Mouse (Mus musculus): ENCODE measurements around the gene Cdc123. TPM values are rescaled to one million over a fixed set of nuclear protein-coding genes. Genes with fewer than 3 reads are reported as not detected.

Cdc123 gene
- polyA plus RNA-seq (2015; fragmentation: Nextera tagmentation; extraction: Ambion mirVana), result 208 and 220 TPM in 2 replicates

DNA sequence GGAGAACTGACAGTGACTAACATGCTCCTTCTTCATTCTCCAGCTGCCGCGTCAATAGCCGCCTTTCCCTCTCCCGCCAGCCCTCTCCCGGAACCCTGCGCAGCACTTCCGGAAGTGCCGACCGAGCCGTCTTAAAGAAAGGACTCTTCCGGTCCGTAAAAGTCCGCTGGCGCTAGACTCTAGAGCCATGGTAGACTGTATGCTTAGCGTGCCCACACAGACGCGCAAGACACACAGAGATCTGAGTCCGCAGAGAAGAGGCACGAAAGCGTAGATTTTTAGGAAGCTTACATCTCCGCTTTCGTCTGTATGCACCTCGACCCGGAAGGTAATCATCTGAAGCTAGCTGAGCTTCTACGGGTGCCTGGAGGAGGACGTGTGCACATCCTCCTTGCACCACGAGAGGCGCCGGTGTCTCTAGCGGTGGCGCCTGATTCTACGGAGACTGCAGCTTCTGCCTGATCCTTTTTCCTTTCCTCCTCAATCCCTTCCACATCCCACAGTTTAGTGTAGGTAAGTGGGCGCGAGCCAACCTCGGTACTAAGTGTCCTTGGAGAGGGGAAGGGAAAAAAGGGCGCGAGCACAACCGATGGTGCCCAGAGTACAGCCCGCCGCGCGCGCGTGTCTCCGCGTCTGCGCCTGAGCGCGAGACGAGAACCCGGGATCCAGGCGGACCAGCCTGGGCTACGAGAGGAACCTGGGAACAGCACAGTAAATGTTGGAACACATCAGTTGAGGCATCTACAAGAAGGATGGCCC lies at the start of gene Cdc123, which contains the start of gene Nudt5:
TSS of gene Cdc123 (minus strand) at position 292 of the 759 bp plus-strand sequence.
TSS of gene Nudt5 (plus strand) at position 147 of the 759 bp plus-strand sequence.
- H3K4me1 ChIP-seq (replicated peaks; ENCODE audit: insufficient read depth, low read length), result no peaks in the 10 kb centered on the region
- H3K4me3 ChIP-seq (replicated peaks; ENCODE audit: low read depth, low read length), result peak within 1 kb of the TSS; percentile 70
- H3K27me3 ChIP-seq (ENCODE audit: insufficient read depth, low read length), result no peaks in the 10 kb centered on the region
- peaks cover 11% of the 10 kb centered on the region; the same call in 1 of the 2 replicates for H3K36me3 ChIP-seq (ENCODE audit: insufficient read depth, low read length)
- H3K9me3 ChIP-seq (replicated peaks; ENCODE audit: low read length), result no peaks in the 10 kb centered on the region
- WGBS, result under 1% methylated on average over 53 of the region's 53 CpGs
- H3K4me2 ChIP-seq (ENCODE audit: low read length), result peak within 1 kb of the TSS; percentile 57
- peak within 1 kb of the TSS; percentile 93 for H3K27ac ChIP-seq
- TF ChIP-seq CTCF (IDR thresholded peaks at IDR 0.05; ENCODE audit: low read depth), result peak; percentile 76
- peak; percentile 96 for ATAC-seq (replicated peaks; ENCODE audit: low FRiP score, low read depth)
- peak; percentile 98 for DNase-seq (ENCODE audit: low spot score)
- H3K9ac ChIP-seq (ENCODE audit: low read depth, low read length), result peak within 1 kb of the TSS; percentile 70

- Histone ChIP-seq H3K4me3 (replicated peaks; ENCODE audit: low read depth, low read length) (peak overlapping the region; percentile 67), H3K9me3 (replicated peaks; ENCODE audit: low read length) (no peaks in the 10 kb centered on the region), H3K4me1 (replicated peaks; ENCODE audit: insufficient read depth, low read length) (peaks cover 5% of the 10 kb centered on the region; the same call in 1 of the 2 replicates), H3K9ac (ENCODE audit: low read depth, low read length) (peak overlapping the region; percentile 88), H3K27ac (peak overlapping the region; percentile 6; the same call in 1 of the 2 replicates), H3K27me3 (ENCODE audit: insufficient read depth, low read length) (no peaks in the 10 kb centered on the region), H3K36me3 (ENCODE audit: insufficient read depth, low read length) (0 out of 2 replicates have a peak, but pooled peaks cover 5% of the 10 kb centered on the region), H3K4me2 (ENCODE audit: low read length) (peak overlapping the region; percentile 76)
- WGBS, result 14% methylated on average over 11 of the region's 11 CpGs
- no peak for TF ChIP-seq CTCF (IDR thresholded peaks at IDR 0.05; ENCODE audit: low read depth)
- no peak for ATAC-seq (replicated peaks; ENCODE audit: low FRiP score, low read depth)
- DNase-seq (ENCODE audit: low spot score), result peak; percentile 34
Observed at GRCm38 (mm10) chr2:5894296-5894695, 49.3 kb upstream of the Cdc123 start.

DNA sequence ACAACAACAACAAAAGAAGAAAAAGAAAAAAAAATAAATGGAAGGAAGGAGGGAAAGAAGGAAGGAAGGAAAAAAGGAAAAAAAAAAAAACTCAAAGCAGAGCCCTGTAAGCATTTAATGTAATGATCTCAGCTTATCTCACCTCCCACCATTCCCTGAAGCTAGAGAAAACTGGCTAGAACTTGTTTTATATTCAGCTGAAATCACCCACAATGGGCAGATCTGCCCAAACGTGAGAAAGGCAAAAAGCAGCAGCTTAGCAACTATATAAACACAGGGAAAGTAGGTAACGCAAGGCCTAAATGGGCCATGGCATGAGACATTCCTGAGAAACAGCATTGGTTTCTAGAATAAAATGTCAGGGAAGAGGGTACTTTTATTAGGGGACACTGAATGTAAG lies 44.4 kb upstream of the Cdc123 start:
- no peak for TF ChIP-seq CTCF (IDR thresholded peaks at IDR 0.05; ENCODE audit: low read depth)
- no peak for ATAC-seq (replicated peaks; ENCODE audit: low FRiP score, low read depth)
- H3K9me3 ChIP-seq (replicated peaks; ENCODE audit: low read length), result no peaks in the 10 kb centered on the region
- H3K9ac ChIP-seq (ENCODE audit: low read depth, low read length), result no peak overlapping the region
- peaks cover 27% of the 10 kb centered on the region for H3K36me3 ChIP-seq (ENCODE audit: insufficient read depth, low read length)
- no peak overlapping the region for H3K4me2 ChIP-seq (ENCODE audit: low read length)
- H3K4me1 ChIP-seq (replicated peaks; ENCODE audit: insufficient read depth, low read length), result peaks cover 4% of the 10 kb centered on the region; the same call in 1 of the 2 replicates
- H3K4me3 ChIP-seq (replicated peaks; ENCODE audit: low read depth, low read length), result no peak overlapping the region
- H3K27ac ChIP-seq, result no peak overlapping the region
- DNase-seq (ENCODE audit: low spot score), result no peak
- 66% methylated on average over 2 of the region's 2 CpGs for WGBS
- H3K27me3 ChIP-seq (ENCODE audit: insufficient read depth, low read length), result no peaks in the 10 kb centered on the region

DNA sequence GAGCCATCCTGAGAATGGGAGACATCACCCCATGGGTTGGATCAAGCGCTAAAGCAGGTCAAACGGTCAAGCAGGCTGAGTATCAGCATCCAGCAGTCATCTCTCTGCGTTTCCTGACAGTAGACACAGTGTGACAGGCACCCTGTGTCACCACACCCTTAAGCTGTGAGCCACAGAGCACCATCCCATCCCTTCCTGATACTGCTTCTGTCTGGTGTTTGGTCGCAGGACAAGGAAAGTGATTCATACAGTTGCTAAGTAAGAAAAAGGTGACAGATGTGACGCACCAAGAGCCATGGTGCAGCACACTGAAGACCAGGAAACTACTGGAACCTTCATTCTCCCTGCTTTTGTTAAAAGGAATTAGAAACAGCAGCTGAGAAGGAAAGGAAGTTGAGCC lies 43.9 kb upstream of the Cdc123 start:
- TF ChIP-seq CTCF (IDR thresholded peaks at IDR 0.05; ENCODE audit: low read depth), result no peak
- no peak for ATAC-seq (replicated peaks; ENCODE audit: low FRiP score, low read depth)
- 82% methylated on average over 5 of the region's 5 CpGs for WGBS
- H3K36me3 ChIP-seq (ENCODE audit: insufficient read depth, low read length), result peaks cover 29% of the 10 kb centered on the region
- no peak overlapping the region for H3K4me3 ChIP-seq (replicated peaks; ENCODE audit: low read depth, low read length)
- H3K27ac ChIP-seq, result no peak overlapping the region
- H3K9me3 ChIP-seq (replicated peaks; ENCODE audit: low read length), result no peaks in the 10 kb centered on the region
- DNase-seq (ENCODE audit: low spot score), result no peak
- no peak overlapping the region for H3K9ac ChIP-seq (ENCODE audit: low read depth, low read length)
- H3K4me1 ChIP-seq (replicated peaks; ENCODE audit: insufficient read depth, low read length), result no peaks in the 10 kb centered on the region
- H3K4me2 ChIP-seq (ENCODE audit: low read length), result no peak overlapping the region
- no peaks in the 10 kb centered on the region for H3K27me3 ChIP-seq (ENCODE audit: insufficient read depth, low read length)

- no peak overlapping the region for H3K4me2 ChIP-seq (ENCODE audit: low read length)
- peaks cover 48% of the 10 kb centered on the region for H3K36me3 ChIP-seq (ENCODE audit: insufficient read depth, low read length)
- H3K9me3 ChIP-seq (replicated peaks; ENCODE audit: low read length), result no peaks in the 10 kb centered on the region
- DNase-seq (ENCODE audit: low spot score), result no peak
- 73% methylated on average over 3 of the region's 3 CpGs for WGBS
- no peak for ATAC-seq (replicated peaks; ENCODE audit: low FRiP score, low read depth)
- no peaks in the 10 kb centered on the region for H3K27me3 ChIP-seq (ENCODE audit: insufficient read depth, low read length)
- H3K9ac ChIP-seq (ENCODE audit: low read depth, low read length), result no peak overlapping the region
- no peaks in the 10 kb centered on the region for H3K4me1 ChIP-seq (replicated peaks; ENCODE audit: insufficient read depth, low read length)
- TF ChIP-seq CTCF (IDR thresholded peaks at IDR 0.05; ENCODE audit: low read depth), result no peak
- H3K4me3 ChIP-seq (replicated peaks; ENCODE audit: low read depth, low read length), result no peak overlapping the region
- H3K27ac ChIP-seq, result no peak overlapping the region
Observed at GRCm38 (mm10) chr2:5877446-5877845, 32.5 kb upstream of the Cdc123 start.

DNA sequence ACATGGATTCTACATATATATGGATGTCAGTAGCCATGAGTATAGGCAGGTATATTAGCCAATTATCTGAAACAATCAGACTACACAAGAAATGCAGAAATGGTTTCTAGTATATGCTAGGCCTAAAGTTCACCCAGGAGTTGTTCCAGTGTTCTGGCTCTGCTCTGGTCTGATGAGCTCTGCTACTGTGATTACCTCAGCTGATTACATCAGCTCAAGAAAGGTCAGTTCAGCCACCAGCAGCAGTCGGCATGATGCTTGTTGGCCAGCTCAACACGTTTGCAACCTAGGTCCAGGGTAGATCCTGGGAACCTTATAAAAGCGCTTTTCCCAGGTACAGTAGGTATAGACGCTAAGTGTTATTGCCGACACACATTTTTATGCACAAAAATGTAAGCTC lies 24.8 kb upstream of the Cdc123 start:
- Histone ChIP-seq H3K4me1 (replicated peaks; ENCODE audit: insufficient read depth, low read length) (no peaks in the 10 kb centered on the region), H3K4me3 (replicated peaks; ENCODE audit: low read depth, low read length) (no peak overlapping the region), H3K9me3 (replicated peaks; ENCODE audit: low read length) (no peaks in the 10 kb centered on the region), H3K27me3 (ENCODE audit: insufficient read depth, low read length) (no peaks in the 10 kb centered on the region), H3K9ac (ENCODE audit: low read depth, low read length) (no peak overlapping the region), H3K27ac (no peak overlapping the region), H3K4me2 (ENCODE audit: low read length) (no peak overlapping the region), H3K36me3 (ENCODE audit: insufficient read depth, low read length) (peaks cover 29% of the 10 kb centered on the region)
- DNase-seq (ENCODE audit: low spot score), result no peak
- no peak for ATAC-seq (replicated peaks; ENCODE audit: low FRiP score, low read depth)
- WGBS, result 86% methylated on average over 5 of the region's 5 CpGs
- TF ChIP-seq CTCF (IDR thresholded peaks at IDR 0.05; ENCODE audit: low read depth), result no peak

Measured in kidney, postnatal 0 days (tissue).